Mouse (Mus musculus): Measurements from ENCODE around the gene Slc51a. TPM values are rescaled to one million over a fixed set of nuclear protein-coding genes. Genes with fewer than 3 reads are reported as not detected.

Slc51a gene
- polyA plus RNA-seq, 1 experiment from 2014 or later: 0.25 TPM

DNA sequence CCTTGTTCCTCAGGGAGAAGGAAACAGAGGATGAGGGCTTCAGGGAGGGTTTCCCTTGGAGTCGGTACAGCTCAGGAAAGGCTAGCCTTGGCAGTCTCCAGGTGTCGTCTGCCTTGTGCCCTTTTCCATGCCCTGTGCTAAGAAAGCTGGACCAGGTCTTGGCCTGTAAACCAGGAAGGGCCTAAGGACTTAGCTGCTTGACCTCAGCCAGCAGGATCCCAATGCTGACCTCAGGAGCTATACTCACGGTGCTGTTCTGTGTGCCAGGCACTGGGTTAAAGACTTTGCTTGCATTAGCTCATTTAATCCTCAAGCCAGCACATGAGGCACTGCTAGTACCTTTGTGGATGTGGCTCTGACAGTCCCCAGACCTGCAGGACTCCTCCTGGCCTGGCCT, 23.7 kb upstream of the Slc51a start:
- Histone ChIP-seq H3K4me1 (replicated peaks; ENCODE audit: control insufficient read depth, insufficient read depth, low read length) (peaks cover 6% of the 10 kb centered on the region; the same call in 1 of the 2 replicates), H3K9ac (ENCODE audit: low read depth, low read length) (peak overlapping the region; percentile 7; the same call in 1 of the 2 replicates), H3K4me2 (replicated peaks; ENCODE audit: low read depth, low read length) (no peak overlapping the region), H3K36me3 (ENCODE audit: control insufficient read depth, insufficient read depth, low read length) (no peaks in the 10 kb centered on the region), H3K9me3 (ENCODE audit: control insufficient read depth, low read length) (no peaks in the 10 kb centered on the region), H3K27me3 (ENCODE audit: control insufficient read depth, insufficient read depth, low read length) (no peaks in the 10 kb centered on the region), H3K27ac (ENCODE audit: low read depth, low read length) (no peak overlapping the region), H3K4me3 (ENCODE audit: low read depth, low read length) (no peak overlapping the region)
- 76% methylated on average over 3 of the region's 3 CpGs for WGBS
- ATAC-seq (ENCODE audit: low FRiP score) (no peak), DNase-seq (ENCODE audit: low spot score) (no peak)

DNA sequence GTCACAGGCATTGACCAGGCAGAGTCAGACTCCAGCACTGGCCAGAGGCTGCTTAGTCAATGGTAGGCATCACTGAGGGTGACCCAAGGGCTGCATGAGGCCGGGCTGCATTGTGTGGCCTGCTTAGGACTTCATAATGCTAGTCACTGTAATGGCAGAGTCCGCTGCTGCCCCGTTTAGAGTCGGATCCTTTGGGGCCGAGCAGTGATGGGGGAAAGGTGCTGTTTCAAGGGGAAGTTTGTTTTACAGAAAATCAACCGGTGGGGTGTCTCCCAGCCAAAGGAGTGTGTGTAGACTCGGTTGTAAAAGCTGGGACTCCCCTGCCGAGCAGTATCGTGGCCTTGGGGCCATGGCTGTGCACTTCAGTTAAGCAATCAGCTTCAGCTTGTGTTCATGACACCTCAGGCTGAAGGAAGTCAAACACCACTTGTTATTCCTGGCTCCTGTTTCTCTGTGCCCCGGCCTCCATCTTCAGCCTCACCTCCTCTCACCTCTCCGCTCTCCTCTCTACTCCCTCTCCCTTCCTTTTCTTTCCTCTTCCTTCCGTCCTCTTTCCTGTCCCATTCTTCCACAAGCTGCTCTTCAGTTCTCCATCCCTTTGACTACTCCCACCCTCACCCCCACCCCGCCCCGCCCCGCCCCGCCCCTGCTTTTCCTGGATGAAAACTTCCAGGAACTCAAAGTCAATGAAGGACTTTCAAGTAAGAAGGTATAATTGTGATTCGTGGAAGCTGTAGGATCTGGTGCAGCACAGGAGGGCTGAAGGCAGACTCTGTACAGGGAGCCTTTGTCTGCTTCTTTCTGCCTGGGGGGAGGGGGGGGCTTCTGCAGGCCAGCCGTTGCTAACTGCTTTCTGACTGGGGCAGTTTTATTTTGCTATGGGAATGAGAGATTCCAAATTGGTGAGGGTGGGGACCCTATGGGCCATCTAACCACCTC, 23.0 kb upstream of the Slc51a start:
- H3K4me1 ChIP-seq (replicated peaks; ENCODE audit: control insufficient read depth, insufficient read depth, low read length): no peaks in the 10 kb centered on the region
- DNase-seq (ENCODE audit: low spot score): no peak
- ATAC-seq (ENCODE audit: low FRiP score): no peak
- H3K27ac ChIP-seq (ENCODE audit: low read depth, low read length): 0 out of 2 replicates have a peak overlapping the region, but pooled peaks have one; percentile 36
- H3K27me3 ChIP-seq (ENCODE audit: control insufficient read depth, insufficient read depth, low read length): no peaks in the 10 kb centered on the region
- H3K9ac ChIP-seq (ENCODE audit: low read depth, low read length): 0 out of 2 replicates have a peak overlapping the region, but pooled peaks have one; percentile 7
- H3K9me3 ChIP-seq (ENCODE audit: control insufficient read depth, low read length): no peaks in the 10 kb centered on the region
- H3K4me2 ChIP-seq (replicated peaks; ENCODE audit: low read depth, low read length): no peak overlapping the region
- no peak overlapping the region for H3K4me3 ChIP-seq (ENCODE audit: low read depth, low read length)
- WGBS: 70% methylated on average over 18 of the region's 18 CpGs
- no peaks in the 10 kb centered on the region for H3K36me3 ChIP-seq (ENCODE audit: control insufficient read depth, insufficient read depth, low read length)

DNA sequence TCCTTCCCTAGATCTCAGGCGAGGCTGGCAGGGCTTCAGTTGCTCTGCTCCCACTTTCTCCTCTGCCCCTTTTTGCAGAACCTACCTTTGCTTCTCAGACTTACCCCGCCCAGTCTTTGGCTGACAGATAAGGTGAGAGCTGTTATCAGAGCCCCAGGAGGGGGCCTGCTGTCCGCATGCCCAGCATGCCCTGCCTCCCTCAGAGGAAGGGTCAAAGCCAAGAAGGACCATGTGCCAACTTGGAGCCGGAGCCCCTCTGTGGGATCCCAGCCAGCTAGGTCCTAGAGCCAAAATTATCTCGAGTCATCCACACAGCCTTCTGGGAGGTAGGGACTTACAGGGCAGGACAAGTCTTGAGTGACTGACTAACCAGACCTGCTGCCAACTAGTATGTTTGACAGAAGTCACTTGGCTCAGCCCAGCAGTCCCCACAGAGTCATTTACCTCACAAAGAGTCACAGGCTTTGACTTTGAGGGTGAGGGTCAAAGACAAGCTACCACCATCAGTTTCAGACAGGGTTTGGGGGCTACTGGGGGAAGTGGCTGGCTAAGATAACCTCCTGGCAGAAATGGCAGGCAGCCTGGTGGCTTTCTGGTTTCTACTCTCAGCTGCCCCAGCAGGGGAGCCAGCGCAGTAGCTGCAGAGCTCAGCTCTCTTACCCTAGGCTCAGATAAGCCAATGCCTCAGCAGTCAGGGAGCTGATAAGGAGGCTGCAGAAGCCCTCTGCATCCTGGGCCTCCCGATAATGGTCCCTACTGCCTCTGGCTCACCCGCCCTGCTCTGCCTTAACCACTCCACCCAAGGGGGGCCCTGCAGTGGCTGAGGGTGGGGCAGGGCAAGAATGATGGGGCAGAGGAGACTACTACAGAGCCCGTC, 21.6 kb upstream of the Slc51a start:
- Histone ChIP-seq H3K27ac (ENCODE audit: low read depth, low read length) (no peak overlapping the region), H3K4me1 (replicated peaks; ENCODE audit: control insufficient read depth, insufficient read depth, low read length) (no peaks in the 10 kb centered on the region), H3K27me3 (ENCODE audit: control insufficient read depth, insufficient read depth, low read length) (no peaks in the 10 kb centered on the region), H3K4me3 (ENCODE audit: low read depth, low read length) (no peak overlapping the region), H3K4me2 (replicated peaks; ENCODE audit: low read depth, low read length) (no peak overlapping the region), H3K9me3 (ENCODE audit: control insufficient read depth, low read length) (no peaks in the 10 kb centered on the region), H3K36me3 (ENCODE audit: control insufficient read depth, insufficient read depth, low read length) (no peaks in the 10 kb centered on the region), H3K9ac (ENCODE audit: low read depth, low read length) (no peak overlapping the region)
- WGBS: 53% methylated on average over 9 of the region's 9 CpGs
- DNase-seq (ENCODE audit: low spot score): no peak
- ATAC-seq (ENCODE audit: low FRiP score): peak; percentile 62; the same call in 1 of the 2 replicates

DNA sequence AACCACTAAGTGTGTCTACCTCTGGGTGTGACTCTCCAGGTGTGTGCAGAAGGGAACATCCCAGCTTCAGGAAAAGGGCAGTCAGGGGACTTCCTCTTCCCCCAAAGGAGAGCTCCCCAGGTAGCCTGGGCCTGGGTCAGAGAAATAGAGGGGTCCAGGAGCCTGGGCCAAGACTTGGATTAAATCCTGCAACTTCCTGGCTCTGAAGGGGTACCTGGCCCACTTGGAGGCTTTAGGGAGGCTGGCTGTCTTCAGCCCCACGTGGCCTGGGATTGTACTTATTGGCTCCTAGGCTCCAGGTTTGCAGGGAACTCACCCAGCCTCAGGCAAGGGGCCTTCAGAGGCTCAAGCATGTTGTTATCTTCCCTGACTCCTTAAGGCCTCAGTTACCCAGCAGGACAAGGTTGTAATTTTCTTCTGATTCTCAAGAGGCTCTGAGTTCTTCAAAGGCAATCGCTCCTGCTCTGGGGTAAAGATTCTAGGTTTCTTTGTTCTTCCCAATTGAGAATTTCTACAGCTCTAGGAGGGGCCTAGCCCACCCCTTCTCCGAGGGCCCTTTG, 20.9 kb upstream of the Slc51a start:
- H3K36me3 ChIP-seq (ENCODE audit: control insufficient read depth, insufficient read depth, low read length): no peaks in the 10 kb centered on the region
- H3K4me3 ChIP-seq (ENCODE audit: low read depth, low read length): no peak overlapping the region
- WGBS: 50% methylated on average over 3 of the region's 3 CpGs
- no peaks in the 10 kb centered on the region for H3K27me3 ChIP-seq (ENCODE audit: control insufficient read depth, insufficient read depth, low read length)
- H3K4me1 ChIP-seq (replicated peaks; ENCODE audit: control insufficient read depth, insufficient read depth, low read length): no peaks in the 10 kb centered on the region
- no peak for ATAC-seq (ENCODE audit: low FRiP score)
- no peak overlapping the region for H3K27ac ChIP-seq (ENCODE audit: low read depth, low read length)
- no peak overlapping the region for H3K4me2 ChIP-seq (replicated peaks; ENCODE audit: low read depth, low read length)
- DNase-seq (ENCODE audit: low spot score): no peak
- no peak overlapping the region for H3K9ac ChIP-seq (ENCODE audit: low read depth, low read length)
- H3K9me3 ChIP-seq (ENCODE audit: control insufficient read depth, low read length): no peaks in the 10 kb centered on the region

DNA sequence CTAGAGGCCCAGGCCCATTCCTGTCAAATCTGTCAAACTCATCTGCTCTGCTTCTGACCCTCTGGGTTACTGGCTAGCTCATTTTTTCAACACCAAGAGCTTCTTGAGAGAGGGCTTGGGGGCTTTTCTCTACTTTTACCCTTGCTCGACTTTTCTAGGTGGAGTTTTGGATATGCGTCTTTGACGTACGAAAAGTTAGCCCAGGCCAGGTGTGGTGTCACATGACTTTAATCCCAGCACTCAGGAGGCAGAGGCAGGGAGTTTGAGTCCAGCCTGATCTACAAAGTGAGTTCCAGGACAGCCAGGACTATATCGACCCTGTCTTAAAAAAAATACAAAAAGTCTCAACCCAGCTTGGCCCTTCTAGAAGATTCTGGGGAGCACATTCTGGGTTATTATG, 20.4 kb upstream of the Slc51a start:
- no peaks in the 10 kb centered on the region for H3K27me3 ChIP-seq (ENCODE audit: control insufficient read depth, insufficient read depth, low read length)
- H3K36me3 ChIP-seq (ENCODE audit: control insufficient read depth, insufficient read depth, low read length): no peaks in the 10 kb centered on the region
- H3K4me2 ChIP-seq (replicated peaks; ENCODE audit: low read depth, low read length): no peak overlapping the region
- ATAC-seq (ENCODE audit: low FRiP score) (no peak), DNase-seq (ENCODE audit: low spot score) (no peak)
- no peaks in the 10 kb centered on the region for H3K4me1 ChIP-seq (replicated peaks; ENCODE audit: control insufficient read depth, insufficient read depth, low read length)
- H3K27ac ChIP-seq (ENCODE audit: low read depth, low read length): no peak overlapping the region
- 87% methylated on average over 5 of the region's 5 CpGs for WGBS
- no peak overlapping the region for H3K4me3 ChIP-seq (ENCODE audit: low read depth, low read length)
- H3K9ac ChIP-seq (ENCODE audit: low read depth, low read length): no peak overlapping the region
- H3K9me3 ChIP-seq (ENCODE audit: control insufficient read depth, low read length): no peaks in the 10 kb centered on the region

DNA sequence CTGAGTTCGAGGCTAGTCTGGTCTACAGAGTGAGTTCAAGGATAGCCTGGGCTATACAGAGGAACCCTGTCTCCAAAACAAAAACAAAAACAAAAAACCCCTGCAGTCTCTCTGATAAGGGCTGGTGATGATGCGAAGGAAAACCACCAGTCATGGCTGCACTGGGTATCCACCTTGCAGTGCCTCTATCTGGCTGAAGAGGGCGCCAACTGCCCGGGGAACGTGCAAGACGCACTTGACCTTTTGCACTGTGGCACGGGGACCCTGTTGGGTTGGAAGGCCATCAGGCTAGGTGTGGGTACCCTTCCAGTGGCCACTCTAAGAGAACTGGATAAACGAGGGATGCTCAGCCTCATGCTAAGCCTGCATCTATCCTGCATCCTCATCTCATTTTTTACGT, 19.7 kb upstream of the Slc51a start:
- Histone ChIP-seq H3K4me2 (replicated peaks; ENCODE audit: low read depth, low read length) (no peak overlapping the region), H3K9me3 (ENCODE audit: control insufficient read depth, low read length) (no peaks in the 10 kb centered on the region), H3K27ac (ENCODE audit: low read depth, low read length) (no peak overlapping the region), H3K4me3 (ENCODE audit: low read depth, low read length) (no peak overlapping the region), H3K4me1 (replicated peaks; ENCODE audit: control insufficient read depth, insufficient read depth, low read length) (no peaks in the 10 kb centered on the region), H3K36me3 (ENCODE audit: control insufficient read depth, insufficient read depth, low read length) (no peaks in the 10 kb centered on the region), H3K27me3 (ENCODE audit: control insufficient read depth, insufficient read depth, low read length) (no peaks in the 10 kb centered on the region), H3K9ac (ENCODE audit: low read depth, low read length) (no peak overlapping the region)
- WGBS: 25% methylated on average over 9 of the region's 9 CpGs
- peak; percentile 27; the same call in 1 of the 2 replicates for ATAC-seq (ENCODE audit: low FRiP score)
- DNase-seq (ENCODE audit: low spot score): peak; percentile 74

DNA sequence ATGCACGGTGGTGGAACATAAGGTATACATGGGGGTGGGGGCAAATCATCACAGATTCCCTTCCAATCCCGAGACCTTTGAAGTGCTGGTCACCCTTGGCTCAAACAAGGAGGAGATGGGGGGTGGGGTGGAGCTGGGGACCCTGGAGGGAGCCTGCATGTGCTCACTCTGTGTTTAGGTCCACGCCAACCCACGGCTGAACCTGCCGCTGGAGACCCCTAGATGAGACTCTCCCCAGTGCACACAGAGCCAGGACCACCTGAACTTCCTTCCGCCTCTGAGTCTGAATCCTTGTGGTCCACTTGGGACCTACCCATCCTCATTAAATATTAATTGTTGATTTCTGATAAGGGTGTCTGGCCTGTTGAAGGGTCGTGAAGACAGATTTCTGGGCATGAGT, 19.2 kb upstream of the Slc51a start:
- DNase-seq (ENCODE audit: low spot score) (no peak), ATAC-seq (ENCODE audit: low FRiP score) (no peak)
- H3K9me3 ChIP-seq (ENCODE audit: control insufficient read depth, low read length): no peaks in the 10 kb centered on the region
- H3K4me3 ChIP-seq (ENCODE audit: low read depth, low read length): no peak overlapping the region
- H3K27ac ChIP-seq (ENCODE audit: low read depth, low read length): no peak overlapping the region
- no peaks in the 10 kb centered on the region for H3K4me1 ChIP-seq (replicated peaks; ENCODE audit: control insufficient read depth, insufficient read depth, low read length)
- WGBS: 78% methylated on average over 7 of the region's 7 CpGs
- no peaks in the 10 kb centered on the region for H3K36me3 ChIP-seq (ENCODE audit: control insufficient read depth, insufficient read depth, low read length)
- H3K4me2 ChIP-seq (replicated peaks; ENCODE audit: low read depth, low read length): no peak overlapping the region
- H3K27me3 ChIP-seq (ENCODE audit: control insufficient read depth, insufficient read depth, low read length): no peaks in the 10 kb centered on the region
- no peak overlapping the region for H3K9ac ChIP-seq (ENCODE audit: low read depth, low read length)

DNA sequence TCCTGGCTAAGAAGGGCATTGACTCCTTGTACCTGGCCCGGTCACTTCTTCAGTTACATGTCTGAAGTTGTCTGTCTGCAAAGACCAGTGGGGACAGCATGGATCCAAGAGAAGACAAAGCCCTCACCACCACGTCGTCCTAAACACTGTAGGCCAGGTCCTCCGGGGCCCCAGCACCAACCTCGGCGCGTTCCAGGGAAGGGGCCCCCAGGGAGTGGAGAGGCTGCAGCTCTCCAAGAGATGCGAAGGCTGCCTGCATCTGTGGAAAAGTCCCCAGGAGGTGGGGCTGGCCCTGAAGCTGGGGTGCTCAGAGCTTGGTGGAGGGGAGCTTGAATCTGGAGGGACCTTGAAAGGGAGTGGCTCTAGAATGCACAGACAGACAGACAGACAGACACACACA, 18.6 kb upstream of the Slc51a start:
- Histone ChIP-seq H3K9me3 (ENCODE audit: control insufficient read depth, low read length) (no peaks in the 10 kb centered on the region), H3K4me3 (ENCODE audit: low read depth, low read length) (no peak overlapping the region), H3K27ac (ENCODE audit: low read depth, low read length) (no peak overlapping the region), H3K36me3 (ENCODE audit: control insufficient read depth, insufficient read depth, low read length) (no peaks in the 10 kb centered on the region), H3K4me1 (replicated peaks; ENCODE audit: control insufficient read depth, insufficient read depth, low read length) (no peaks in the 10 kb centered on the region), H3K4me2 (replicated peaks; ENCODE audit: low read depth, low read length) (no peak overlapping the region), H3K9ac (ENCODE audit: low read depth, low read length) (no peak overlapping the region), H3K27me3 (ENCODE audit: control insufficient read depth, insufficient read depth, low read length) (no peaks in the 10 kb centered on the region)
- DNase-seq (ENCODE audit: low spot score) (no peak), ATAC-seq (ENCODE audit: low FRiP score) (no peak)
- WGBS: 80% methylated on average over 8 of the region's 8 CpGs

Measured in hindbrain, embryonic 11.5 days (tissue).